Mouse (Mus musculus) myocyte (in vitro differentiated cells): ENCODE measurements around the gene Cdk5. TPM values are rescaled to one million over a fixed set of nuclear protein-coding genes. Genes with fewer than 3 reads are reported as not detected.

Source experiments
- H3K27me3 ChIP-seq: one replicate; pipeline ENCODE4 v1.6.1; 2011; ENCODE audit not compliant: control insufficient read depth, insufficient read depth, insufficient read length
- H3K36me3 ChIP-seq: one replicate; pipeline ENCODE4 v1.6.1; 2011; ENCODE audit not compliant: control insufficient read depth, insufficient read depth
- H3K4me2 ChIP-seq: one replicate; pipeline ENCODE4 v1.6.1; 2011; ENCODE audit warnings: low read depth, control low read depth
- H3K4me3 ChIP-seq: one replicate; pipeline ENCODE4 v1.5.1; 2011; ENCODE audit warnings: mild to moderate bottlenecking, control low read depth, moderate library complexity
- H3K79me2 ChIP-seq: one replicate; pipeline ENCODE4 v1.6.1; 2011; ENCODE audit not compliant: control insufficient read depth, insufficient read depth
- H3ac ChIP-seq: one replicate; pipeline ENCODE4 v1.6.1; 2011; ENCODE audit not compliant: control insufficient read depth, insufficient read length
- CEBPB ChIP-seq: IDR thresholded peaks from 2 replicates; pipeline ENCODE4 v1.6.1; 2011; ENCODE audit warnings: mild to moderate bottlenecking, moderate library complexity; ENCODE audit not compliant: poor library complexity, insufficient read depth, severe bottlenecking
- E2F4 ChIP-seq: IDR thresholded peaks from one replicate; pipeline ENCODE4 v1.6.1; 2011; ENCODE audit warnings: mild to moderate bottlenecking, control low read depth, moderate library complexity; ENCODE audit not compliant: insufficient read depth
- MAX ChIP-seq: IDR thresholded peaks from one replicate; pipeline ENCODE4 v1.6.1; 2011; ENCODE audit warnings: low read depth, mild to moderate bottlenecking, control low read depth
- MYOD1 ChIP-seq, 3 experiments: IDR thresholded peaks; one replicate each; pipeline ENCODE4 v1.6.1; 2011; ENCODE audit warnings: control low read depth in 2 of 3, low read depth in 2 of 3, mild to moderate bottlenecking in 2 of 3, moderate library complexity in 1 of 3; ENCODE audit not compliant: insufficient read length in 2 of 3, control insufficient read depth in 1 of 3
- MYOG ChIP-seq, 3 experiments: IDR thresholded peaks; one replicate each; pipeline ENCODE4 v1.6.1; 2011; ENCODE audit warnings: control low read depth in 2 of 3, low read depth in 2 of 3, mild to moderate bottlenecking in 2 of 3; ENCODE audit not compliant: insufficient read length in 2 of 3, control insufficient read depth in 1 of 3, insufficient read depth in 1 of 3
- POLR2A ChIP-seq: IDR thresholded peaks from one replicate; pipeline ENCODE4 v1.6.1; 2011; ENCODE audit warnings: low read depth, mild to moderate bottlenecking, control low read depth, moderate library complexity; ENCODE audit not compliant: insufficient read length
- POLR2AphosphoS2 ChIP-seq: IDR thresholded peaks from one replicate; pipeline ENCODE4 v1.6.1; 2011; ENCODE audit warnings: low read depth, control low read depth; ENCODE audit not compliant: insufficient read length
- REST ChIP-seq: IDR thresholded peaks from one replicate; pipeline ENCODE4 v1.6.1; 2011; ENCODE audit warnings: mild to moderate bottlenecking, control low read depth, moderate library complexity; ENCODE audit not compliant: insufficient read depth, insufficient read length
- SRF ChIP-seq: IDR thresholded peaks from one replicate; pipeline ENCODE4 v1.6.1; 2011; ENCODE audit warnings: low read depth; ENCODE audit not compliant: control insufficient read depth, insufficient read length
- TCF12 ChIP-seq: IDR thresholded peaks from one replicate; pipeline ENCODE4 v1.6.1; 2011; ENCODE audit warnings: mild to moderate bottlenecking, control low read depth; ENCODE audit not compliant: poor library complexity, insufficient read depth, severe bottlenecking
- TCF3 ChIP-seq: IDR thresholded peaks from one replicate; pipeline ENCODE4 v1.6.1; 2011; ENCODE audit warnings: low read depth, control low read depth; ENCODE audit not compliant: insufficient read length
- USF1 ChIP-seq: IDR thresholded peaks from one replicate; pipeline ENCODE4 v1.6.1; 2011; ENCODE audit warnings: low read depth, mild to moderate bottlenecking, control low read depth, moderate library complexity
- polyA plus RNA-seq: library from polyadenylated mRNA; unstranded; fragments of >200 nt; fragmentation: generic; extraction: Trizol; gene quantifications from one replicate; pipeline ENCODE4 v1.2.1, GENCODE M21; 2012; ENCODE audit warnings: missing spikeins

The Cdk5 gene
- polyA plus RNA-seq, 1 experiment, result 30.0 TPM

DNA sequence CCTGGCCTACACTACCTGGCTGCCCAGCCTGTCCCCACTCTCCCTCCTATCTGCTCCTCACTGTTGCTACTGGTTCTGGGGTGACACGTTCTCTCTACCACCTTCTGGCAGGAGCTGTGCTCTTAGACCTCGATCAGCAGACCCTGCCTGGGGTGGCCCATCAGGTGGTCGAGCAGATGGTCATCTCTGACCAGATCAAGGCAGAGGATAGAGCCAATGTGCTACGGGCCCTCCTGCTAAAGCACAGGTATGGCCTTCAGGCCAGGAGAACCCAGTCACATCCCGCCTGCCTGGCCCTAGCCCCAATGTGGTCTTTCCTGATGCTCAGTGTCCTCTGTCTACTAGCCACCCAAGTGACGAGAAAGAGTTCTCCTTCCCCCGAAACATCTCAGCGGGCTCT is 10.7 kb upstream of the Cdk5 start:
- TF ChIP-seq MAX (no peak), TCF3 (no peak), E2F4 (no peak), REST (no peak), USF1 (no peak), CEBPB (no peak), POLR2AphosphoS2 (no peak), MYOD1 (IDR thresholded peaks at IDR 0.05; ENCODE audit: control insufficient read depth in 1 of 3, insufficient read length in 2 of 3, low read depth in 2 of 3) (no peak), MYOG (IDR thresholded peaks at IDR 0.05; ENCODE audit: control insufficient read depth in 1 of 3, insufficient read depth in 1 of 3, insufficient read length in 2 of 3, low read depth in 2 of 3) (no peak), TCF12 (no peak), POLR2A (no peak), SRF (no peak)
- Histone ChIP-seq H3K4me3 (no peak overlapping the region), H3ac (no peak overlapping the region), H3K4me2 (no peak overlapping the region), H3K79me2 (no peaks in the 10 kb centered on the region), H3K27me3 (no peaks in the 10 kb centered on the region), H3K36me3 (peaks cover 39% of the 10 kb centered on the region)

- TF ChIP-seq TCF12 (no peak), SRF (no peak), POLR2AphosphoS2 (no peak), CEBPB (no peak), E2F4 (no peak), POLR2A (no peak), MYOD1 (IDR thresholded peaks at IDR 0.05; ENCODE audit: control insufficient read depth in 1 of 3, insufficient read length in 2 of 3, low read depth in 2 of 3) (no peak)
- no peak overlapping the region for H3K4me3 ChIP-seq
- peaks cover 18% of the 10 kb centered on the region for H3K79me2 ChIP-seq
- peaks cover 20% of the 10 kb centered on the region for H3K36me3 ChIP-seq
- H3K4me2 ChIP-seq, result no peak overlapping the region
- no peak overlapping the region for H3ac ChIP-seq
- H3K27me3 ChIP-seq, result no peaks in the 10 kb centered on the region
Observed at GRCm38 (mm10) chr5:24428596-24428995, 5.3 kb upstream of the Cdk5 start.

DNA sequence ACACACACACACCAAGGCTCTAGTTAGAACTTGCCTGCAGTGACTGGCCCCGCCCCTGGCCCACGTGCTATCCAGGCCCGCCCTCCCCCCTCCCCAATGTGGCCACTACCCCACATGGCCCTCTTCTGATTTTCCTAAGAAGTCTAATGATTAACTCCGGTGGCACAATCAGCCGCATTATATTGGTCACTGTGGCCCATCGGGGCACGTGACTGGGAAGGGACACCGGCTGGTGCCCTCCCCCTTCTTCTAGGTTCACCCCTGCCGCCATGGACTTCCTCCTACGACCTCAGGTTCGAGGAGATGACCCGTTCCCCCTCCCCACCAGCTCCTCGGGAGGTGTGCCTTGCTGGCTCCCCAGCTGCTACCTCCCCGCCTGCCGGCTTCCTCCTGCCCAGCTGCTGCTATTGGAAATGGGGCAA is 4.7 kb upstream of the Cdk5 start:
- Histone ChIP-seq H3K27me3 (no peaks in the 10 kb centered on the region), H3K4me3 (no peak overlapping the region), H3ac (no peak overlapping the region), H3K79me2 (peaks cover 21% of the 10 kb centered on the region), H3K4me2 (no peak overlapping the region), H3K36me3 (peaks cover 16% of the 10 kb centered on the region)
- peak in 1 of 3 experiments; percentile 61 for TF ChIP-seq MYOG (IDR thresholded peaks at IDR 0.05; ENCODE audit: control insufficient read depth in 1 of 3, insufficient read depth in 1 of 3, insufficient read length in 2 of 3, low read depth in 2 of 3)
- no peak for TF ChIP-seq REST

GRCm38 (mm10) chr5:24427285-24427633 is 3.9 kb upstream of the Cdk5 start:
- H3K27me3 ChIP-seq, result no peaks in the 10 kb centered on the region
- H3K36me3 ChIP-seq, result peaks cover 11% of the 10 kb centered on the region
- H3K4me3 ChIP-seq, result peak overlapping the region; percentile 95
- no peak overlapping the region for H3ac ChIP-seq
- TF ChIP-seq CEBPB, result no peak
- no peak for TF ChIP-seq MYOG (IDR thresholded peaks at IDR 0.05; ENCODE audit: control insufficient read depth in 1 of 3, insufficient read depth in 1 of 3, insufficient read length in 2 of 3, low read depth in 2 of 3)
- peak overlapping the region; percentile 94 for H3K4me2 ChIP-seq
- H3K79me2 ChIP-seq, result peaks cover 27% of the 10 kb centered on the region

GRCm38 (mm10) chr5:24426556-24427284 is 3.4 kb upstream of the Cdk5 start:
- Histone ChIP-seq H3K4me3 (peak overlapping the region; percentile 95), H3K4me2 (peak overlapping the region; percentile 94), H3K79me2 (peaks cover 27% of the 10 kb centered on the region), H3ac (peak overlapping the region; percentile 55), H3K36me3 (peaks cover 7% of the 10 kb centered on the region), H3K27me3 (no peaks in the 10 kb centered on the region)
- TF ChIP-seq POLR2A, result no peak

DNA sequence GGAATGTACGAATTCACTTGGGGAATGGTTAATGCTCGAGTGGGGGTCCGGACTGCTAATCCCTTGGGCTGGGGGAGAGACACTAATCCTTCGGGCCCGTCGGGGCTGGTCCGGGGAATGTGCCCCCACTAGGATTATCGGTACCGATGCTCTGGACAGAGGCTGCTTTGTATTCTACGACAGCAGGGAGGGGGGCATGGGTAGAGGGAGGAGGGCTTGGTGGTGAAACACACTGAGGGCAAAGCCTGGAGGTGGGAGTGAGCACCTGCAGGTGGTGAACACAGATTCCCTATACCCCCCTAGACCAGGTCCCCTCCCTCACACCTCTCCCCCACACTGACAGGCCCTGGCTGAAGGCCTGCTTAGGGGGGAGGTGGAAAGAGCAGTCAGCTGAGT is 2.7 kb upstream of the Cdk5 start:
- H3K79me2 ChIP-seq, result peaks cover 27% of the 10 kb centered on the region
- peak overlapping the region; percentile 95 for H3K4me3 ChIP-seq
- TF ChIP-seq TCF12 (no peak), TCF3 (no peak), USF1 (no peak), MYOG (IDR thresholded peaks at IDR 0.05; ENCODE audit: control insufficient read depth in 1 of 3, insufficient read depth in 1 of 3, insufficient read length in 2 of 3, low read depth in 2 of 3) (no peak), REST (no peak), MAX (no peak), MYOD1 (IDR thresholded peaks at IDR 0.05; ENCODE audit: control insufficient read depth in 1 of 3, insufficient read length in 2 of 3, low read depth in 2 of 3) (no peak), POLR2AphosphoS2 (no peak), CEBPB (no peak), E2F4 (no peak), POLR2A (no peak)
- no peaks in the 10 kb centered on the region for H3K27me3 ChIP-seq
- peaks cover 10% of the 10 kb centered on the region for H3K36me3 ChIP-seq
- peak overlapping the region; percentile 94 for H3K4me2 ChIP-seq
- H3ac ChIP-seq, result peak overlapping the region; percentile 55
